Mouse (Mus musculus): ENCODE results near the gene Cd7. TPM values are rescaled to one million over a fixed set of nuclear protein-coding genes. Genes with fewer than 3 reads are reported as not detected.
"Not testable (repeated sequence)": the region's sequence is repeated elsewhere in the genome, so short reads cannot be mapped to it uniquely, and the experiment has no call there.

Gene Cd7
- total RNA-seq, 1 experiment: 0.27 TPM

- Histone ChIP-seq H3K4me1 (ENCODE audit: control insufficient read depth in 2 of 2, insufficient read depth in 2 of 2, low read length in 2 of 2, poor library complexity in 1 of 2) (no peaks in the 10 kb centered on the region), H3K27ac (ENCODE audit: insufficient read depth, low read depth, low read length, poor library complexity, severe bottlenecking) (no peak overlapping the region), H3K4me3 (ENCODE audit: insufficient read depth in 1 of 2, low read depth in 1 of 2, low read length in 2 of 2, poor library complexity in 1 of 2, severe bottlenecking in 1 of 2) (no peak overlapping the region), H3K9me3 (ENCODE audit: control insufficient read depth, insufficient read depth, low read depth, low read length) (no peaks in the 10 kb centered on the region), H3K36me3 (ENCODE audit: control insufficient read depth, insufficient read depth, low read length, poor library complexity, severe bottlenecking) (no peaks in the 10 kb centered on the region), H3K9ac (ENCODE audit: insufficient read depth, low read depth, low read length, poor library complexity, severe bottlenecking) (no peak overlapping the region)
- no peak for TF ChIP-seq CHD2 (IDR thresholded peaks at IDR 0.05; ENCODE audit: low read depth, low read length)
- no peak for TF ChIP-seq MAFK (IDR thresholded peaks at IDR 0.05; ENCODE audit: insufficient read depth, low read depth, low read length)
- no peak for TF ChIP-seq HCFC1 (IDR thresholded peaks at IDR 0.05; ENCODE audit: borderline replicate concordance, insufficient read depth, low read length)
- TF ChIP-seq ZC3H11A (IDR thresholded peaks at IDR 0.05; ENCODE audit: borderline replicate concordance, low read depth, low read length): no peak
- TF ChIP-seq ZNF384 (IDR thresholded peaks at IDR 0.05; ENCODE audit: low read depth, low read length): no peak
- in situ Hi-C loops (cut with MboI; ENCODE audit: low sequenced_read_pairs in 2 of 2, unreplicated experiment in 2 of 2): no loop called here
- no peak for DNase-seq (ENCODE audit: low read depth, low spot score)
Measured at GRCm38 (mm10) chr11:121052387-121052786, 13.2 kb upstream of the Cd7 start.

GRCm38 (mm10) chr11:121051793-121052192 is 12.6 kb upstream of the Cd7 start:
- H3K27ac ChIP-seq (ENCODE audit: insufficient read depth, low read depth, low read length, poor library complexity, severe bottlenecking): no peak overlapping the region
- H3K36me3 ChIP-seq (ENCODE audit: control insufficient read depth, insufficient read depth, low read length, poor library complexity, severe bottlenecking): no peaks in the 10 kb centered on the region
- no peak overlapping the region for H3K4me3 ChIP-seq (ENCODE audit: insufficient read depth in 1 of 2, low read depth in 1 of 2, low read length in 2 of 2, poor library complexity in 1 of 2, severe bottlenecking in 1 of 2)
- H3K4me1 ChIP-seq (ENCODE audit: control insufficient read depth in 2 of 2, insufficient read depth in 2 of 2, low read length in 2 of 2, poor library complexity in 1 of 2): no peaks in the 10 kb centered on the region
- DNase-seq (ENCODE audit: low read depth, low spot score): no peak
- in situ Hi-C loops (cut with MboI; ENCODE audit: low sequenced_read_pairs in 2 of 2, unreplicated experiment in 2 of 2): no loop called here
- H3K9me3 ChIP-seq (ENCODE audit: control insufficient read depth, insufficient read depth, low read depth, low read length): no peaks in the 10 kb centered on the region
- TF ChIP-seq ZC3H11A (IDR thresholded peaks at IDR 0.05; ENCODE audit: borderline replicate concordance, low read depth, low read length) (no peak), HCFC1 (IDR thresholded peaks at IDR 0.05; ENCODE audit: borderline replicate concordance, insufficient read depth, low read length) (no peak), MAFK (IDR thresholded peaks at IDR 0.05; ENCODE audit: insufficient read depth, low read depth, low read length) (no peak), ZNF384 (IDR thresholded peaks at IDR 0.05; ENCODE audit: low read depth, low read length) (no peak), CHD2 (IDR thresholded peaks at IDR 0.05; ENCODE audit: low read depth, low read length) (no peak)
- no peak overlapping the region for H3K9ac ChIP-seq (ENCODE audit: insufficient read depth, low read depth, low read length, poor library complexity, severe bottlenecking)

DNA sequence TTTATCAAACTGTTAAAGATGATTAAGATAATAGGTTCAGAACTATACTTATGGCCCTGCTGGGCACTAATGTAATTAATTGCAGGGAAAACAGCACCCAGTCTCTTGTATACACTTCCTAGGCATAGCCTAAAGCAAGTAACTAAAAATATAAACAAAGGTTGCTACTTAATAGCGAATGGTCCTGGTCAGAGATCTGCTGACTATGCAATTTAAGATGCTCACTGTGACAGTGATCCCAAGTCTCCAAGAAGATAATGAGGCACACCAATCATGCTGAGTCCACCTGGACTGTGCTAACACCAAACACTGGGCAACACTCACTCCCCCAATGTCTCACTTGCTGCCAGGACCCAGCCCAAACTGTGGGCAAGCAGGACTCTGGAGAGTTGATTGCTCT is 10.6 kb upstream of the Cd7 start:
- Histone ChIP-seq H3K4me1 (ENCODE audit: control insufficient read depth in 2 of 2, insufficient read depth in 2 of 2, low read length in 2 of 2, poor library complexity in 1 of 2) (no peaks in the 10 kb centered on the region), H3K4me3 (ENCODE audit: insufficient read depth in 1 of 2, low read depth in 1 of 2, low read length in 2 of 2, poor library complexity in 1 of 2, severe bottlenecking in 1 of 2) (no peak overlapping the region), H3K27ac (ENCODE audit: insufficient read depth, low read depth, low read length, poor library complexity, severe bottlenecking) (no peak overlapping the region), H3K9me3 (ENCODE audit: control insufficient read depth, insufficient read depth, low read depth, low read length) (no peaks in the 10 kb centered on the region), H3K36me3 (ENCODE audit: control insufficient read depth, insufficient read depth, low read length, poor library complexity, severe bottlenecking) (no peaks in the 10 kb centered on the region), H3K9ac (ENCODE audit: insufficient read depth, low read depth, low read length, poor library complexity, severe bottlenecking) (no peak overlapping the region)
- no peak for DNase-seq (ENCODE audit: low read depth, low spot score)
- TF ChIP-seq ZNF384 (IDR thresholded peaks at IDR 0.05; ENCODE audit: low read depth, low read length) (no peak), MAFK (IDR thresholded peaks at IDR 0.05; ENCODE audit: insufficient read depth, low read depth, low read length) (peak; percentile 86), HCFC1 (IDR thresholded peaks at IDR 0.05; ENCODE audit: borderline replicate concordance, insufficient read depth, low read length) (no peak), CHD2 (IDR thresholded peaks at IDR 0.05; ENCODE audit: low read depth, low read length) (no peak)
- in situ Hi-C loops (cut with MboI; ENCODE audit: low sequenced_read_pairs in 2 of 2, unreplicated experiment in 2 of 2): no loop called here

- no peak overlapping the region for H3K27ac ChIP-seq (ENCODE audit: insufficient read depth, low read depth, low read length, poor library complexity, severe bottlenecking)
- no peak for DNase-seq (ENCODE audit: low read depth, low spot score)
- TF ChIP-seq CHD2 (IDR thresholded peaks at IDR 0.05; ENCODE audit: low read depth, low read length) (no peak), MAFK (IDR thresholded peaks at IDR 0.05; ENCODE audit: insufficient read depth, low read depth, low read length) (no peak), ZNF384 (IDR thresholded peaks at IDR 0.05; ENCODE audit: low read depth, low read length) (no peak), HCFC1 (IDR thresholded peaks at IDR 0.05; ENCODE audit: borderline replicate concordance, insufficient read depth, low read length) (no peak), ZC3H11A (IDR thresholded peaks at IDR 0.05; ENCODE audit: borderline replicate concordance, low read depth, low read length) (no peak)
- in situ Hi-C loops (cut with MboI; ENCODE audit: low sequenced_read_pairs in 2 of 2, unreplicated experiment in 2 of 2): no loop called here
- H3K36me3 ChIP-seq (ENCODE audit: control insufficient read depth, insufficient read depth, low read length, poor library complexity, severe bottlenecking): no peaks in the 10 kb centered on the region
- no peaks in the 10 kb centered on the region for H3K9me3 ChIP-seq (ENCODE audit: control insufficient read depth, insufficient read depth, low read depth, low read length)
- H3K4me1 ChIP-seq (ENCODE audit: control insufficient read depth in 2 of 2, insufficient read depth in 2 of 2, low read length in 2 of 2, poor library complexity in 1 of 2): no peaks in the 10 kb centered on the region
- H3K9ac ChIP-seq (ENCODE audit: insufficient read depth, low read depth, low read length, poor library complexity, severe bottlenecking): no peak overlapping the region
- H3K4me3 ChIP-seq (ENCODE audit: insufficient read depth in 1 of 2, low read depth in 1 of 2, low read length in 2 of 2, poor library complexity in 1 of 2, severe bottlenecking in 1 of 2): no peak overlapping the region
Measured at GRCm38 (mm10) chr11:121047826-121048399, 8.7 kb upstream of the Cd7 start.

GRCm38 (mm10) chr11:121045286-121045685 is 6.1 kb upstream of the Cd7 start:
- Histone ChIP-seq H3K4me3 (ENCODE audit: insufficient read depth in 1 of 2, low read depth in 1 of 2, low read length in 2 of 2, poor library complexity in 1 of 2, severe bottlenecking in 1 of 2) (no peak overlapping the region), H3K4me1 (ENCODE audit: control insufficient read depth in 2 of 2, insufficient read depth in 2 of 2, low read length in 2 of 2, poor library complexity in 1 of 2) (no peaks in the 10 kb centered on the region), H3K36me3 (ENCODE audit: control insufficient read depth, insufficient read depth, low read length, poor library complexity, severe bottlenecking) (no peaks in the 10 kb centered on the region), H3K9me3 (ENCODE audit: control insufficient read depth, insufficient read depth, low read depth, low read length) (no peaks in the 10 kb centered on the region), H3K9ac (ENCODE audit: insufficient read depth, low read depth, low read length, poor library complexity, severe bottlenecking) (no peak overlapping the region), H3K27ac (ENCODE audit: insufficient read depth, low read depth, low read length, poor library complexity, severe bottlenecking) (no peak overlapping the region)
- in situ Hi-C loops (cut with MboI; ENCODE audit: low sequenced_read_pairs in 2 of 2, unreplicated experiment in 2 of 2): no loop called here
- TF ChIP-seq HCFC1 (IDR thresholded peaks at IDR 0.05; ENCODE audit: borderline replicate concordance, insufficient read depth, low read length) (no peak), CHD2 (IDR thresholded peaks at IDR 0.05; ENCODE audit: low read depth, low read length) (no peak), MAFK (IDR thresholded peaks at IDR 0.05; ENCODE audit: insufficient read depth, low read depth, low read length) (no peak), ZNF384 (IDR thresholded peaks at IDR 0.05; ENCODE audit: low read depth, low read length) (no peak), ZC3H11A (IDR thresholded peaks at IDR 0.05; ENCODE audit: borderline replicate concordance, low read depth, low read length) (no peak)
- no peak for DNase-seq (ENCODE audit: low read depth, low spot score)

DNA sequence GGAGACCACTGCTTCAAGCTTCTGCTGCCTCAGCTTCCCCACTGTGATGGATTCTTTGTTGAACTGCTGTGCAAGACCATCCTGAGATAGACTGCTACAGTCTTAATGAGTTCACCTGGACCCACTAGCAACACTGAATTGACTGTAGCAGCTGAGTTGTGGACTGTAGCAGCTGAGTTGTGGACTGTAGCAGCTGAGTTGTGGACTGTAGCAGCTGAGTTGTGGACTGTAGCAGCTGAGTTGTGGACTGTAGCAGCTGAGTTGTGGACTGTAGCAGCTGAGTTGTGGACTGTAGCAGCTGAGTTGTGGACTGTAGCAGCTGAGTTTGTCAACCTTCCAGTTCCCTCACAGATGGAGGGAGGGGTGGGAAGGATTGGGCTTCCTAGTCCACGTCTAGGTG is 3.8 kb upstream of the Cd7 start:
- H3K27ac ChIP-seq (ENCODE audit: insufficient read depth, low read depth, low read length, poor library complexity, severe bottlenecking); DNase-seq (ENCODE audit: low read depth, low spot score): not testable (repeated sequence)

More for the DNA sequence above, 3.8 kb upstream of the Cd7 start:
- H3K9me3 ChIP-seq (ENCODE audit: control insufficient read depth, insufficient read depth, low read depth, low read length); H3K36me3 ChIP-seq (ENCODE audit: control insufficient read depth, insufficient read depth, low read length, poor library complexity, severe bottlenecking); H3K4me1 ChIP-seq (ENCODE audit: control insufficient read depth in 2 of 2, insufficient read depth in 2 of 2, low read length in 2 of 2, poor library complexity in 1 of 2); in situ Hi-C loops (cut with MboI; ENCODE audit: low sequenced_read_pairs in 2 of 2, unreplicated experiment in 2 of 2); H3K9ac ChIP-seq (ENCODE audit: insufficient read depth, low read depth, low read length, poor library complexity, severe bottlenecking); H3K4me3 ChIP-seq (ENCODE audit: insufficient read depth in 1 of 2, low read depth in 1 of 2, low read length in 2 of 2, poor library complexity in 1 of 2, severe bottlenecking in 1 of 2): not testable (repeated sequence)

All from ES-E14 (cell line).